Mouse (Mus musculus): ENCODE measurements around the gene Ccl28. TPM values are rescaled to one million over a fixed set of nuclear protein-coding genes. Genes with fewer than 3 reads are reported as not detected.

Gene Ccl28
- polyA plus RNA-seq, 1 experiment from 2014 or later: 0.44 TPM

GRCm38 (mm10) chr13:119631482-119632155 lies 8.0 kb downstream of the Ccl28 start:
- no peaks in the 10 kb centered on the region for H3K4me1 ChIP-seq
- peak overlapping the region; percentile 48 for H3K4me3 ChIP-seq
- H3K4me2 ChIP-seq: peak overlapping the region; percentile 59
- H3K9ac ChIP-seq: 0 out of 2 replicates have a peak overlapping the region, but pooled peaks have one; percentile 43
- 8% methylated on average over 33 of the region's 33 CpGs for WGBS
- no peak overlapping the region for H3K27ac ChIP-seq
- H3K27me3 ChIP-seq: no peaks in the 10 kb centered on the region
- H3K9me3 ChIP-seq (replicated peaks): no peaks in the 10 kb centered on the region
- H3K36me3 ChIP-seq (ENCODE audit: poor library complexity, severe bottlenecking): no peaks in the 10 kb centered on the region
- ATAC-seq: peak; percentile 98

GRCm38 (mm10) chr13:119632156-119632548 lies 8.5 kb downstream of the Ccl28 start:
- Histone ChIP-seq H3K4me1 (no peaks in the 10 kb centered on the region), H3K9me3 (replicated peaks) (no peaks in the 10 kb centered on the region), H3K4me2 (peak overlapping the region; percentile 59; the same call in 1 of the 2 replicates), H3K4me3 (no peak overlapping the region), H3K27ac (no peak overlapping the region), H3K27me3 (no peaks in the 10 kb centered on the region), H3K9ac (no peak overlapping the region), H3K36me3 (ENCODE audit: poor library complexity, severe bottlenecking) (no peaks in the 10 kb centered on the region)
- WGBS: 85% methylated on average over 4 of the region's 4 CpGs
- peak; percentile 46; the same call in 1 of the 2 replicates for ATAC-seq

DNA sequence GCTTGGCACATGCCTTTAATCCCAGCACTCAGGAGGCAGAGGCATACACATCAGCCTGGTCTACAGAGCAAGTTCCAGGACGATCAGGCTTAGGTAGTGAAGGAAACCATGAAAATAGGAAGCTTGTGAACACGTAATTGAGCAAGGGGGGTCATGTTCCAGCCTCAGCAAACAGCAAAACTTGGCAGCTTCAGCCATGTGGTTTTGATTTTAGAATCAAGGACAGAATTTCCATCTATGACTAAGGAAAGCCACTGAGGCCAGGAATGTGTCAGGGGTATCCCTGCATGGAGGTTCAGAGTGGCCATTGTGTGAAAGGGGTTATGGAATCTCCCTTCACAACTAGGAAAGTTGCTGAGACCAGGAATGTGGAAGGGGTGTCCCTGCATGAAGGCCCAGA lies 11.9 kb downstream of the Ccl28 start:
- Histone ChIP-seq H3K4me1 (no peaks in the 10 kb centered on the region), H3K27ac (no peak overlapping the region), H3K4me3 (no peak overlapping the region), H3K9me3 (replicated peaks) (no peaks in the 10 kb centered on the region), H3K9ac (no peak overlapping the region), H3K4me2 (no peak overlapping the region), H3K27me3 (no peaks in the 10 kb centered on the region), H3K36me3 (ENCODE audit: poor library complexity, severe bottlenecking) (no peaks in the 10 kb centered on the region)
- 72% methylated on average over 2 of the region's 2 CpGs for WGBS
- no peak for ATAC-seq

GRCm38 (mm10) chr13:119637837-119638236 lies 14.2 kb downstream of the Ccl28 start:
- H3K36me3 ChIP-seq (ENCODE audit: poor library complexity, severe bottlenecking): no peaks in the 10 kb centered on the region
- H3K27me3 ChIP-seq: no peaks in the 10 kb centered on the region
- no peaks in the 10 kb centered on the region for H3K9me3 ChIP-seq (replicated peaks)
- H3K4me2 ChIP-seq: no peak overlapping the region
- no peaks in the 10 kb centered on the region for H3K4me1 ChIP-seq
- ATAC-seq: no peak
- no peak overlapping the region for H3K9ac ChIP-seq
- 80% methylated on average over 4 of the region's 4 CpGs for WGBS
- no peak overlapping the region for H3K27ac ChIP-seq
- H3K4me3 ChIP-seq: no peak overlapping the region

DNA sequence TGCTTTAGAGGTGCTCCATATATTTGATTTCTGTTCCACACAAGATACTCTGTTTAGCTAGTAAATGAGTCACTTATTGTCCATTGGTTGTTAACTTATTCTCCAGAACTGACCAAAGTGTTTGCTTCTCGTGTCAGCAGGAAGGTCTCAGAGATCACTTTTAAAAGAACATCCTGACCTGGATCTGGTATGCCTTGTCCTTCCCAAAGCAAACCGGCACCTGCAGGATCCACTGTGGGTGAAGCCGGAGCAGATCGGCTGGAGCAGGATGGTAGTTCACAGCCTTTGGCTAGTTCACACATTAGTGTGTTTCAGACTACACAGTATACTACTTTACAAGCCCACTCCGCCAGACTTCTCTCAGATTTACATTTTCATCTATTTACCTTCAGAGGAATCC lies 14.8 kb downstream of the Ccl28 start:
- WGBS: 91% methylated on average over 5 of the region's 5 CpGs
- no peak for ATAC-seq

DNA sequence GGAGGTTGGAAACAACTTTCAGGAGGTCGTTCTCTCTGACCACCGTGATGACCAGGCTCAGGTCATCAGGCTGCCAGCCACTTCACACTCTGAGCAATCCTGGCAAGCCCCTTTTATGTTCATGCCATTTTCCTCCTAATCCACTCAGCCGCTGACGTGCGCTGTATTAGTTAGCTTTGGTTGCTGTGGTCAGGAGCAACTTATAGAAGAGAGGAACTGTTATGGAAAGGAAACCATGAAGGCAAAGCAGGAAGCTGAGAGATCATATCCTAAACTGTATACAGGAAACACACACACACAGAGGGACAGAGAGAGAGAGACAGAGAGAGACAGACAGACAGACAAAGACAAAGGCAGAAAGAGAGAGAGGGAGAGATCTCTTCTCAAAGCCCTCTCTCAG lies 15.7 kb downstream of the Ccl28 start:
- 82% methylated on average over 5 of the region's 5 CpGs for WGBS
- Histone ChIP-seq H3K9me3 (replicated peaks) (no peaks in the 10 kb centered on the region), H3K9ac (no peak overlapping the region), H3K27me3 (no peaks in the 10 kb centered on the region), H3K4me2 (no peak overlapping the region), H3K27ac (no peak overlapping the region), H3K4me3 (no peak overlapping the region), H3K4me1 (no peaks in the 10 kb centered on the region), H3K36me3 (ENCODE audit: poor library complexity, severe bottlenecking) (no peaks in the 10 kb centered on the region)
- no peak for ATAC-seq

More for the DNA sequence above, 14.8 kb downstream of the Ccl28 start:
- no peaks in the 10 kb centered on the region for H3K9me3 ChIP-seq (replicated peaks)
- no peak overlapping the region for H3K4me3 ChIP-seq
- H3K9ac ChIP-seq: no peak overlapping the region
- no peaks in the 10 kb centered on the region for H3K36me3 ChIP-seq (ENCODE audit: poor library complexity, severe bottlenecking)
- no peaks in the 10 kb centered on the region for H3K27me3 ChIP-seq
- no peak overlapping the region for H3K27ac ChIP-seq
- H3K4me1 ChIP-seq: no peaks in the 10 kb centered on the region
- H3K4me2 ChIP-seq: no peak overlapping the region

DNA sequence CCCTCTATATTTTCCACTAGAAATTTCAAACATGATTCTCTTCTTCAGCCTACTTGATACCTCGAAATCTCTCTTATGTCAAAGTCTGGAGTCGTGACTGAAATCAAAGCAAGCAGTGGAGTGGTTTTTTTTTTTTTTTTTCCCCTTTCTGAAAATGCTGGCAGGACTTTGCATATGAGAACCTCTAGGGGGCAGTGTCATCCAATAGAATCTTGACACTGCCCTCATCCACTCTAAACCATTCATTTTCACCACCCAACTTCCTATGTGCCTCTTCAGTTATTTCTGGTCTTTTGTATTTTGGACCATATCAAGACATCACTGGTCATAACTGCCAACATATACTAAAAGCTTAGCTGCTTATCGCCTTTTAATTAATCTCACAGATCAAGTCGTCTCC lies 16.9 kb downstream of the Ccl28 start:
- Histone ChIP-seq H3K4me3 (no peak overlapping the region), H3K27ac (no peak overlapping the region), H3K4me2 (no peak overlapping the region), H3K9ac (no peak overlapping the region), H3K27me3 (no peaks in the 10 kb centered on the region), H3K4me1 (no peaks in the 10 kb centered on the region), H3K9me3 (replicated peaks) (no peaks in the 10 kb centered on the region), H3K36me3 (ENCODE audit: poor library complexity, severe bottlenecking) (no peaks in the 10 kb centered on the region)
- 40% methylated on average over 4 of the region's 4 CpGs for WGBS
- no peak for ATAC-seq

DNA sequence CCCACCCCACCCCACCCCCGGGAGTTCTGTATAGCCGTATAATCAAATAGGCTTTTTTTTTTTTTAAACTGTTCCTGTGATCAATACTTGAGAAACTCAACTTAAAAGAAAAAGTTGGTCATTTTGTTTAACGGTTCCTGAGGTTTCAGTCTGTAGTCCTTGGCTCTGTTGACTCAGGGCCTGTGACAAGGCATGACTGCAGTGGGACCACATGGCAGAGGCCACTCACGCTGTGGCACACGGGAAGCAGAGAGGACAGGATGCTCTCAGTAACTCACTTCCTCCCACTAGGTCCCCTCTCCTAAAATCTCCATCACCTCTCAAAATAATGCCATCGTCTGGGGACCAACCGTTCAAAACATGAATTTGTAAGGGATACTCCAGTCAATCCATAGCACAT lies 17.5 kb downstream of the Ccl28 start:
- ATAC-seq: no peak

DNA sequence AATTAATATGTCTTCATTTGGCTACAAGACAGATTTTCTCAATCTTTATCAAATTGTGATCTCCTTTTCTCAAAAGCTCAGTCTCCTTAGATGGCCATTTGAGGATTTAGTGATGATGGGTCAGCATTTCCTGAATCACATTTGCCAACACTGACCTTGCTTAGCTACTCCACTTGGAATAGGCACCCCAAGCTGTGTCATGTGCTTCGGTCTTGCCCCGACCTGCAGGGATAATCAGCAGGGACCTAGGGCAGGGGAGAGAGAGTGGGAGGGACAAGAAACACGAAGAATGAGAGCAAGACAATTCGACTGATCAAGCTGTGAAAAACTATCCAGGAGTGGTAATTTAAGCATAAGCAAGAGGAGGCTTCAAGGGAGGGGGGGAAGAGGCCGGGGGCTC lies 21.1 kb downstream of the Ccl28 start:
- no peak overlapping the region for H3K9ac ChIP-seq
- 64% methylated on average over 5 of the region's 5 CpGs for WGBS

More for the DNA sequence above, 17.5 kb downstream of the Ccl28 start:
- Histone ChIP-seq H3K4me3 (no peak overlapping the region), H3K9me3 (replicated peaks) (no peaks in the 10 kb centered on the region), H3K4me2 (no peak overlapping the region), H3K4me1 (no peaks in the 10 kb centered on the region), H3K27me3 (no peaks in the 10 kb centered on the region), H3K36me3 (ENCODE audit: poor library complexity, severe bottlenecking) (no peaks in the 10 kb centered on the region), H3K9ac (no peak overlapping the region), H3K27ac (no peak overlapping the region)
- 84% methylated on average over 7 of the region's 7 CpGs for WGBS

GRCm38 (mm10) chr13:119646511-119646910 lies 22.9 kb downstream of the Ccl28 start:
- H3K4me3 ChIP-seq: no peak overlapping the region
- ATAC-seq: no peak
- WGBS: 93% methylated on average over 1 of the region's 1 CpGs
- H3K36me3 ChIP-seq (ENCODE audit: poor library complexity, severe bottlenecking): no peaks in the 10 kb centered on the region
- H3K9me3 ChIP-seq (replicated peaks): no peaks in the 10 kb centered on the region
- H3K27me3 ChIP-seq: no peaks in the 10 kb centered on the region
- no peaks in the 10 kb centered on the region for H3K4me1 ChIP-seq
- no peak overlapping the region for H3K27ac ChIP-seq
- no peak overlapping the region for H3K9ac ChIP-seq
- H3K4me2 ChIP-seq: no peak overlapping the region

More for the DNA sequence above, 21.1 kb downstream of the Ccl28 start:
- ATAC-seq: no peak
- H3K4me1 ChIP-seq: no peaks in the 10 kb centered on the region
- H3K27ac ChIP-seq: no peak overlapping the region
- H3K4me3 ChIP-seq: no peak overlapping the region
- no peak overlapping the region for H3K4me2 ChIP-seq
- no peaks in the 10 kb centered on the region for H3K36me3 ChIP-seq (ENCODE audit: poor library complexity, severe bottlenecking)
- H3K27me3 ChIP-seq: no peaks in the 10 kb centered on the region
- no peaks in the 10 kb centered on the region for H3K9me3 ChIP-seq (replicated peaks)

GRCm38 (mm10) chr13:119648891-119649698 lies 25.5 kb downstream of the Ccl28 start:
- H3K9ac ChIP-seq: no peak overlapping the region
- H3K27me3 ChIP-seq: no peaks in the 10 kb centered on the region
- H3K9me3 ChIP-seq (replicated peaks): no peaks in the 10 kb centered on the region
- no peaks in the 10 kb centered on the region for H3K36me3 ChIP-seq (ENCODE audit: poor library complexity, severe bottlenecking)
- no peak overlapping the region for H3K4me3 ChIP-seq
- ATAC-seq: 0 out of 2 replicates have a peak, but pooled peaks have one; percentile 43
- peak overlapping the region; percentile 35; the same call in 1 of the 2 replicates for H3K27ac ChIP-seq
- H3K4me2 ChIP-seq: peak overlapping the region; percentile 18
- WGBS: 49% methylated on average over 15 of the region's 15 CpGs
- H3K4me1 ChIP-seq: no peaks in the 10 kb centered on the region

- H3K27me3 ChIP-seq: no peaks in the 10 kb centered on the region
- H3K4me1 ChIP-seq: no peaks in the 10 kb centered on the region
- no peak overlapping the region for H3K9ac ChIP-seq
- peak overlapping the region; percentile 18; the same call in 1 of the 2 replicates for H3K4me2 ChIP-seq
- H3K9me3 ChIP-seq (replicated peaks): no peaks in the 10 kb centered on the region
- WGBS: 88% methylated on average over 1 of the region's 1 CpGs
- no peak for ATAC-seq
- H3K36me3 ChIP-seq (ENCODE audit: poor library complexity, severe bottlenecking): no peaks in the 10 kb centered on the region
- 0 out of 2 replicates have a peak overlapping the region, but pooled peaks have one; percentile 35 for H3K27ac ChIP-seq
- H3K4me3 ChIP-seq: no peak overlapping the region
Observed at GRCm38 (mm10) chr13:119649699-119650046, 26.1 kb downstream of the Ccl28 start.

All from forebrain, embryonic 13.5 days (tissue).